Mouse (Mus musculus) intestine, embryonic 16.5 days (tissue): Measurements from ENCODE around the gene Rnf168. TPM values are rescaled to one million over a fixed set of nuclear protein-coding genes. Genes with fewer than 3 reads are reported as not detected.
A peak's percentile ranks its signal among the peaks of the same experiment; 100 is the strongest.

Experiments used
- ATAC-seq: fragments of 200-750 bp; cut with Nextera tagmentation; 2 replicates; pipeline ENCODE4 v1.8.0; 2017; ENCODE audit warnings: moderate TSS enrichment, moderate library complexity
- H3K27ac ChIP-seq: fragments of 300-500 bp; sonication (generic); 2 replicates; pipeline ENCODE4 v1.5.1; 2014; ENCODE audit warnings: mild to moderate bottlenecking, low read length
- H3K27me3 ChIP-seq: fragments of 300-500 bp; sonication (generic); replicated peaks from 2 replicates; pipeline ENCODE4 v1.6.1; 2014; ENCODE audit warnings: low read length, control low read depth, mixed read lengths; ENCODE audit not compliant: control insufficient read depth, insufficient read depth
- H3K36me3 ChIP-seq: fragments of 300-500 bp; sonication (generic); 2 replicates; pipeline ENCODE4 v1.6.1; 2014; ENCODE audit warnings: low read length, control low read depth; ENCODE audit not compliant: control insufficient read depth, insufficient read depth
- H3K4me1 ChIP-seq: fragments of 300-500 bp; sonication (generic); 2 replicates; pipeline ENCODE4 v1.6.1; 2014; ENCODE audit warnings: low read length, control low read depth, mixed read lengths; ENCODE audit not compliant: control insufficient read depth, insufficient read depth
- H3K4me2 ChIP-seq: fragments of 300-500 bp; sonication (generic); 2 replicates; pipeline ENCODE4 v1.6.1; 2014; ENCODE audit warnings: low read depth, low read length, control low read depth
- H3K4me3 ChIP-seq: fragments of 300-500 bp; sonication (generic); 2 replicates; pipeline ENCODE4 v1.5.1; 2014; ENCODE audit warnings: mild to moderate bottlenecking, low read length
- H3K9ac ChIP-seq: fragments of 300-500 bp; sonication (generic); 2 replicates; pipeline ENCODE4 v1.6.1; 2014; ENCODE audit warnings: low read depth, low read length
- H3K9me3 ChIP-seq: fragments of 300-500 bp; sonication (generic); 2 replicates; pipeline ENCODE4 v1.6.1; 2016; ENCODE audit warnings: low read length, control low read depth; ENCODE audit not compliant: control insufficient read depth
- WGBS: fragments of 180-500 bp; shearing (Covaris S2); extraction: QIAGEN DNeasy Blood & Tissue Kit; methylation state at CpG from one replicate; pipeline ENCODE4 v1.1.7; 2014; 5-methylcytosine and 5-hydroxymethylcytosine counted together
- polyA plus RNA-seq: library from polyadenylated mRNA; unstranded; fragments of >200 nt; fragmentation: Nextera tagmentation; extraction: Ambion mirVana; gene quantifications from 2 replicates; pipeline ENCODE4 v1.2.1, GENCODE M21; 2015

The Rnf168 gene
- polyA plus RNA-seq, 1 experiment from 2014 or later = 16.8 TPM

DNA sequence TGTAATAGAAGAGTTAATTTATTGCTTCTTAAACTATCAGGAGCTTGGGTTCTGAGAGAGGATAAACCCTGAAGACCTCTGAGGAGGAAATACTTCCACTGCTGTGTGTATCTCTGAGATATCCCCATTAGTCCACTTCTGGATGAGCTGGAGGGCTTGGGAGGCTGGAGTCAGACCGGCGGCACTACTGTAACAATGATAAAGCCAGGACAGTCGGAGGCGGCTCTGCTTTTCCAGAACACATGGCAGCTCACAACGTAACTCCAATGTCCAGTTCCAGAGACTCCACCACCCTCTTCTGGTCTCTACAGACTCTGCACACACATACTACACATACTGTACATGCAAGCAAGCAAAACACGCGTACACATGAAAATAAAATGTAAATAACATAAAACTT lies 26.6 kb downstream of the Rnf168 start:
- 97% methylated on average over 7 of the region's 7 CpGs for WGBS

DNA sequence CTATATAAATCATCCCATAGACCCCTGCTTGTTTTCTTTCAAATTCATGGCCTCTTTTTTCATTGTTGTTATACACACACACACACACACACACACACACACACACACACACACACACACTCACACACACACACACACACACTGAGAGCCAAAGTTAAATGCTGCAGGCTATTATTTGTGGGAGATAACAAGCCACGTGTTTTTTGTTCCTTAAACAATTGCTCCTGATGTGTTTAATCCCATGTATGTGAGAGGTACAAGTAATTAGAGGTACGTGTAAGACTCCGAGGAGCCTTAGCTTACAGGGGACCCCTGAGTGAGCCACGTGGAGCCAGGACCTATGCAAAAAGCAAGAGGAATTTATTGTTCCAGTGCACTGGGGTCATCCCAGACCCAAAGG lies 34.7 kb downstream of the Rnf168 start:
- H3K27me3 ChIP-seq = no peaks in the 10 kb centered on the region
- no peak for ATAC-seq
- 78% methylated on average over 4 of the region's 4 CpGs for WGBS
- no peaks in the 10 kb centered on the region for H3K9me3 ChIP-seq
- no peak overlapping the region for H3K4me3 ChIP-seq
- H3K36me3 ChIP-seq = no peaks in the 10 kb centered on the region
- H3K9ac ChIP-seq = no peak overlapping the region
- H3K27ac ChIP-seq = no peak overlapping the region
- no peak overlapping the region for H3K4me2 ChIP-seq
- H3K4me1 ChIP-seq = no peaks in the 10 kb centered on the region

More for the DNA sequence above, 26.6 kb downstream of the Rnf168 start:
- Histone ChIP-seq H3K4me3 (no peak overlapping the region), H3K4me1 (no peaks in the 10 kb centered on the region), H3K27me3 (no peaks in the 10 kb centered on the region), H3K9ac (no peak overlapping the region), H3K4me2 (no peak overlapping the region), H3K9me3 (no peaks in the 10 kb centered on the region), H3K27ac (no peak overlapping the region), H3K36me3 (no peaks in the 10 kb centered on the region)
- no peak for ATAC-seq

DNA sequence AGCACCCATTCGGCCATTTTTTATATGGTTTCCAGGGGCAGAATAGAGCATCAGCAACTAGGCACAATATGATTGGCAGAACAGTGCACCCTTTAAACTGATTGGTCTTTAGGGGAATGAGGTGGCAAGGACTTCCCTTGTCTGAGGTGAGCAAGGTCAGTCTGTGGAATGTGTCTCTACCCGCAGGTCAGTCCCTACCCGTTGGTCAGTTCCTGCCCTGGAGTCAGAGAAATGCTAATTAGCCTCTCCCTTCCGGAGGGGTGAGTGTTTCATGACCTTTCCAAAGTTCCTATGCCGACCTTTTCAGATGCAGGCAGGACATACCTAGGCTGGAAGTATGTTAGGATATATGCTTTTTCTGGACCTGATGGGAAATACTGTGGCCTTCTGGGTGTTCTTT lies 35.1 kb downstream of the Rnf168 start:
- no peak overlapping the region for H3K9ac ChIP-seq
- no peak overlapping the region for H3K4me3 ChIP-seq
- H3K27ac ChIP-seq = no peak overlapping the region
- H3K4me2 ChIP-seq = no peak overlapping the region
- ATAC-seq = no peak
- WGBS = 45% methylated on average over 5 of the region's 5 CpGs
- no peaks in the 10 kb centered on the region for H3K4me1 ChIP-seq
- no peaks in the 10 kb centered on the region for H3K27me3 ChIP-seq
- H3K36me3 ChIP-seq = no peaks in the 10 kb centered on the region
- H3K9me3 ChIP-seq = no peaks in the 10 kb centered on the region

DNA sequence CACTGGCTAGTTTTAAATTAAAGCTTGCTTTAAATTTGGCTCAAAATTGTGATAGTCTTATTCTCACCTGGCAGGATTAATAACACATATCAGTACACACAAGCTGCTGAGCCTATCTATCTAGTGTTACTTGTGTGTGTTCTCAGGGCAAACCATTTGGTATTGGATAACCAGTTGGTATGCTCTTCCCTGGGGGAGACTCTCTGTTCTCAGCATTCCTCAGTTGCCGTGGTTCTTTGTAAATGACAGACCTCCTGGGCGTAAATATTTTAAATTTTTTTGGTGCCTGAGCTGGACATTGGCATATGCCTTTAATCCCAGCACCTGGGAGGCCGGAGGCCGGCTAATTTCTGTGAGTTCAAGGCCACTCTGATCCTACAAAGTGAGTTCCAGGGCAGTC lies 35.6 kb downstream of the Rnf168 start:
- H3K27ac ChIP-seq = no peak overlapping the region
- no peaks in the 10 kb centered on the region for H3K36me3 ChIP-seq
- no peak for ATAC-seq
- H3K9me3 ChIP-seq = no peaks in the 10 kb centered on the region
- H3K4me2 ChIP-seq = no peak overlapping the region
- H3K27me3 ChIP-seq = no peaks in the 10 kb centered on the region
- H3K4me1 ChIP-seq = no peaks in the 10 kb centered on the region
- WGBS = 62% methylated on average over 4 of the region's 4 CpGs
- H3K9ac ChIP-seq = no peak overlapping the region
- H3K4me3 ChIP-seq = no peak overlapping the region

DNA sequence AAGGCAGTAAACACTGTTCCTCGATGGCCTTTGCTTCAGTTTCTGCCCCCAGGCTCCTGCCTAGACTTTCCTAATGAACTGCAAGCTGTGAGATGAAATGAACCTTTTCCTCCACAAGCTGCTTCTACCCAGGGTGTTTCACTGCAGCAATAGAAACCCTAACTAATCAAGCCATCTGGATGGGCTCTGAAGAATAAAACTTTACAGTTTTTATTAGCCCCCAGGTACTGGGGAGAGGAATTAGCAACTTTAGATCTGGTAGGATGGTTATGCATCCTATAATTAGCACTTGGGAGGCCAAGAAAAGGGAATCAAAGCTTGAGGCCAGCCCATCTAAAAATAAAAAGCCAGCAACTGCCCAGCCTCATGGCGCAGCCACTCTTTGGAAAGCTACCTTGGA lies 39.3 kb downstream of the Rnf168 start:
- Histone ChIP-seq H3K9me3 (no peaks in the 10 kb centered on the region), H3K9ac (no peak overlapping the region), H3K27me3 (no peaks in the 10 kb centered on the region), H3K4me1 (no peaks in the 10 kb centered on the region), H3K4me2 (no peak overlapping the region), H3K36me3 (no peaks in the 10 kb centered on the region), H3K4me3 (no peak overlapping the region), H3K27ac (no peak overlapping the region)
- ATAC-seq = no peak
- 66% methylated on average over 2 of the region's 2 CpGs for WGBS

DNA sequence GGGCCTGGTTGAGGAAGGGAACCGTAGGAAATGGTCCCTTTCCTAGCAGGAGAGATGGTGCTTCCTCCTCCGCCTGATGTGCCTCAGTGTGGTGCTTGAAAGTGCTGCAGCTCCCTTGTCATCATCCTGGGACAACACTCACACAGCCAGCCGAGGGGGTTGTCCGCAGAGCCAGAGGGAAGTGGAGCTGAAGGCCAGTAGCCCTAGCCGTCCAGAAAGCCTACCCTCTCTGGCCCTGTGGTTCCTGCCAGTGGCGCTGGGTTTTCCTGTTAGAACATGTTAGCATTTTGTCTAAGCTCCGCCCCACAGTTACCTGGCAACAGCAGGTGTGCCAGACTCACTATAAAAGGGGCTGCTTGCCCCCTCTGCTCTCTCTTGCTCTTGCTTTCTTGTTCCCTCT lies 46.7 kb downstream of the Rnf168 start:
- Histone ChIP-seq H3K27ac (no peak overlapping the region), H3K9ac (0 out of 2 replicates have a peak overlapping the region, but pooled peaks have one; percentile 8)
- no peak for ATAC-seq

DNA sequence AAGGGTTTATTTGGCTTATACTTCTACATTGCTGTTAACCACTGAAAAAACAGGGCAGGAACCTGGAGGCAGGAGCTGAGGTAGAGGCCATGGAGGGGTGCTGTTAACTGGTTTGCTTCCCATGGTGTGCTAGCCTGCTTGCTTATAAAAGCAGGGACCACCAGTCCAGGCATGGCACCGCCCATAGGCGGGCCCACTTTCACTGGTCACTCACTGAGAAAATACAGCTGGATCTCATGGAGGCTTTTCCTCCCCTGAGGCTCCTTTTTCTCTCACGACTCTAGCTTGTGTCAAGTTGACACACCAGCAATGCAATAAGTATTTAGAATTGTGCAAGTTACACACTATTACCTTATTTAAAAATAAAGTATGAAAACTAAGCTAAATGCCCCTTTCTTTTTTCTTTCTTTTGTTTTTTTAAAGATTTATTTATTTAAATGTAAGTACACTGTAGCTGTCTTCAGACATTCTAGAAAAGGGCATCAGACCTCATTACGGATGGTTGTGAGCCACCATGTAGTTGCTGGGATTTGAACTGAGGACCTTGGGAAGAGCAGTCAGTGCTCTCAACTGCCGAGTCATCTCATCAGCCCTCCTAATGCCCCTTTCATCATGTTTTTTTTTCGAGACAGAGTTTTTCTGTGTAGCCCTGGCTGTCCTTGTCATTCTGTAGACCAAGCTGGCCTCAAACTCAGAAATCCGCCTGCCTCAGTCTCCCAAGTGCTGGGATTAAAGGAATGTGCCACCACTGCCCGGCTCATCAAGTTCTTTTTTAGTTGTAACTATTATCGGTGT lies 53.8 kb downstream of the Rnf168 start:
- Histone ChIP-seq H3K36me3 (no peaks in the 10 kb centered on the region), H3K4me3 (no peak overlapping the region), H3K27me3 (no peaks in the 10 kb centered on the region), H3K9ac (no peak overlapping the region), H3K9me3 (no peaks in the 10 kb centered on the region), H3K27ac (no peak overlapping the region), H3K4me2 (no peak overlapping the region; the same call in 1 of the 2 replicates), H3K4me1 (0 out of 2 replicates have a peak, but pooled peaks cover 2% of the 10 kb centered on the region)
- WGBS = 46% methylated on average over 9 of the region's 9 CpGs
- no peak for ATAC-seq

More for the DNA sequence above, 46.7 kb downstream of the Rnf168 start:
- 32% methylated on average over 7 of the region's 7 CpGs for WGBS
- no peaks in the 10 kb centered on the region for H3K27me3 ChIP-seq
- H3K4me2 ChIP-seq = no peak overlapping the region
- H3K9me3 ChIP-seq = no peaks in the 10 kb centered on the region
- no peak overlapping the region for H3K4me3 ChIP-seq
- H3K4me1 ChIP-seq = no peaks in the 10 kb centered on the region
- no peaks in the 10 kb centered on the region for H3K36me3 ChIP-seq

DNA sequence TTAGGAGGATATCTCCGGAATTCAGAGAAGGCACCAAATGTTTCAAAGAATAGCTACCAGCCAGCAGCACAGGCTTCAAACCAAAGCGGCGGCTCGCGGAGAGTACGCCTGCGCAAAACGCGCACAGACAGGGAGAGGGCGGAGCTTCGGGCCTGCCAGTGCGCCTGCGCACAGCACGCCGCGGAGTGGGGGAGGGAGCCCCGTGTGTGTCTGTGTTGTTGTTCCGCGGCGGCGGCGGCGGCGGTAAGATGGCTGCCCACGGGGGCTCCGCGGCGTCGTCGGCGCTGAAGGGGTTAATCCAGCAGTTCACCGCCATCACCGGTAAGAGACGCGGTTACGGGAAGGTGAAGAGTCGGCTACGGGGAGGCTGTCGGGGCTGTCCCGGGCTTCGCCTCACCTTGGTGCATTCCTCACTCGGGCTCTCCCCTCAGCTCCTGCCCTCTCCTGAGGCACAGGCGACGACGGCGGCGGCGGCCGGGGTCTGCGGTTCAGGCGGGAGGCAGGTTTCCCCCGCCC lies 54.8 kb downstream of the Rnf168 start, which contains the start of gene Ubxn7:
Ubxn7 (plus strand) TSS at position 218 of the 516 bp plus-strand sequence.
- ATAC-seq = peak; percentile 96
- Histone ChIP-seq H3K4me2 (peak within 1 kb of the TSS; percentile 58), H3K4me1 (peaks cover 2% of the 10 kb centered on the region; the same call in 1 of the 2 replicates), H3K9ac (peak within 1 kb of the TSS; percentile 92), H3K9me3 (no peaks in the 10 kb centered on the region), H3K36me3 (no peaks in the 10 kb centered on the region), H3K27me3 (no peaks in the 10 kb centered on the region), H3K4me3 (peak within 1 kb of the TSS; percentile 85), H3K27ac (peak within 1 kb of the TSS; percentile 95)
- WGBS = under 1% methylated on average over 47 of the region's 52 CpGs

DNA sequence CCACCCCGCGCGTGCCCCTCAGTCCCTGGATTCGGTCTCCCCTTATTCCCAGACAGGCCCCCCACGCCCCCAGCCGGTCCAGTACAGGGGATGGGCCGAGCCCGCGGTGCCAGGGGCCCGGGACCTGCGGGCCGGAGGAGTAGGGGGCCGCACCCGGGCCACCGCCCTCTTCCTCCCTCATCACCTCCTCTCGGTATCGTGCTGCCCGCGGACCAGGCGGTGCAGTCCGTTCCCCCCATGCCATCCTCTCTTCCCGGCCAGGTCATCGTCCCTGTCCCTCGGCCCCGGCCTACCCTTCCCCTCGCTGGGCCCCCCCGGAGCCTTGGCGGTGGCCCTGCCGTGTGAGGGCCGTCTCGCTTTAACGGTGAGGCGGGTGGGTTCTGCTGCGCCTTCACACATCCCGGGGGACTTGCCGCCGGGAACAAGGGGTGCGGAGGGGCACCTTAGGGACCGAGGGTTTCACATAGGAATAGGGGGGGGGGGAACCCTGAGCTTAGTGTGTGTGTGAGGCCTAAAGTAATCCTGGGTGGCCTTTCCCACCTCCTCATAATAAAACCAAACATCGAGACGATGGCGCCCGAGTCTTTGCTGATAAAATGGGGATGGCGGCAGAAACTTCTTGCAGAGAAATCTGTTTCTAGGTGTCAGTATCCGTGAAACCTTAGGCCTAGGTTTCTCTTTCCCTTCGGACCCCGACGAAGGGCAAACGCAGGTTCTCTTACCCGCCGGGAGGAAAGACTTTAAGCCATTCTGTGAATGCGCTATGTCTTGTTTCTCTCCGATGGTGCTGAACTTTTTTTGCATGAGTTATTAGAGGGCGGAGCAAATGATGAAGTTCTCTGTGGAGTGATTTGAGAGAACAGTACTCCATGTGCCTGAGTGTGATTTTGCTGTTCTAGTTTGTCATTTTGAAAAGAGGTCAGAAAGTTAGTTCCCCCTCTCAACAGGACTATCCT lies 55.6 kb downstream of the Rnf168 start:
- under 1% methylated on average over 51 of the region's 54 CpGs for WGBS
- peak; percentile 83 for ATAC-seq
- Histone ChIP-seq H3K9ac (peak overlapping the region; percentile 92), H3K4me2 (peak overlapping the region; percentile 58), H3K4me3 (peak overlapping the region; percentile 85), H3K9me3 (no peaks in the 10 kb centered on the region), H3K27me3 (no peaks in the 10 kb centered on the region), H3K4me1 (peaks cover 2% of the 10 kb centered on the region; the same call in 1 of the 2 replicates), H3K27ac (peak overlapping the region; percentile 95), H3K36me3 (no peaks in the 10 kb centered on the region)
